Mouse (Mus musculus) CH12.LX (cell line): Measurements from ENCODE around the gene Ccdc138. TPM values are rescaled to one million over a fixed set of nuclear protein-coding genes. Genes with fewer than 3 reads are reported as not detected.

Source experiments
- DNase-seq: peaks from one replicate; pipeline ENCODE4 v3.0.0-alpha.2; 2013; ENCODE audit errors: extremely low read depth
- H3K27ac ChIP-seq: 2 replicates; pipeline ENCODE4 v1.5.1; 2012; ENCODE audit warnings: low read depth, mild to moderate bottlenecking, control low read depth, moderate library complexity; ENCODE audit not compliant: insufficient read depth
- H3K27me3 ChIP-seq: replicated peaks from 2 replicates; pipeline ENCODE3; 2012; ENCODE audit warnings: inconsistent platforms
- H3K36me3 ChIP-seq, 2 experiments: replicated peaks in 1 of 2; 2 replicates each; pipeline versions ENCODE3 to v1.6.1; 2012; ENCODE audit warnings: inconsistent platforms in 1 of 2, low read length in 1 of 2, mild to moderate bottlenecking in 1 of 2, mixed read lengths in 1 of 2, moderate library complexity in 1 of 2; ENCODE audit not compliant: control insufficient read depth in 1 of 2, insufficient read depth in 1 of 2
- H3K4me1 ChIP-seq, 2 experiments: 2 replicates each; pipeline ENCODE4 v1.6.1; 2012; ENCODE audit warnings: inconsistent platforms in 1 of 2, moderate library complexity in 1 of 2; ENCODE audit not compliant: insufficient read depth in 2 of 2, control insufficient read depth in 1 of 2
- H3K4me2 ChIP-seq: 2 replicates; pipeline ENCODE4 v1.6.1; 2012; ENCODE audit warnings: low read depth, mild to moderate bottlenecking, control low read depth; ENCODE audit not compliant: poor library complexity, insufficient read depth, severe bottlenecking
- H3K4me3 ChIP-seq, 3 experiments: fragments of 150-350 bp in 1 of 3; sonication (generic) in 1 of 3; replicated peaks in 1 of 3; 2 replicates each; pipeline versions ENCODE3 to v1.5.1; 2011 to 2012; ENCODE audit warnings: low read depth in 2 of 3, low read length in 2 of 3, mild to moderate bottlenecking in 2 of 3, moderate library complexity in 2 of 3, control low read depth in 1 of 3, improper control_type of control experiment in 1 of 3, inconsistent platforms in 1 of 3, mixed read lengths in 1 of 3; ENCODE audit not compliant: poor library complexity in 1 of 3
- H3K79me2 ChIP-seq: replicated peaks from 2 replicates; pipeline ENCODE4 v1.6.1; 2012; ENCODE audit warnings: mild to moderate bottlenecking, moderate library complexity; ENCODE audit not compliant: control insufficient read depth, poor library complexity, insufficient read depth, severe bottlenecking; ENCODE audit errors: extremely low read depth
- H3K9ac ChIP-seq: 2 replicates; pipeline ENCODE4 v1.6.1; 2012; ENCODE audit warnings: low read depth, mild to moderate bottlenecking, control low read depth, moderate library complexity; ENCODE audit not compliant: insufficient read depth
- H3K9me3 ChIP-seq: replicated peaks from 2 replicates; pipeline ENCODE3; 2012; ENCODE audit warnings: low read length, inconsistent platforms, mixed read lengths
- BHLHE40 ChIP-seq: IDR thresholded peaks from 2 replicates; pipeline ENCODE4 v1.6.1; 2011; ENCODE audit warnings: mild to moderate bottlenecking, low read depth, low read length, improper control_type of control experiment
- ETS1 ChIP-seq: conservative IDR thresholded peaks from 2 replicates; pipeline ENCODE4 v1.6.1; 2012; ENCODE audit warnings: low read depth, mild to moderate bottlenecking, inconsistent platforms, low read length, improper control_type of control experiment, moderate library complexity
- HCFC1 ChIP-seq: IDR thresholded peaks from 2 replicates; pipeline ENCODE4 v1.6.1; 2012; ENCODE audit warnings: low read depth, mild to moderate bottlenecking, inconsistent platforms, low read length, improper control_type of control experiment
- JUN ChIP-seq: IDR thresholded peaks from 2 replicates; pipeline ENCODE4 v1.6.1; 2011; ENCODE audit warnings: low read depth, mild to moderate bottlenecking, low read length, improper control_type of control experiment, moderate library complexity; ENCODE audit not compliant: insufficient read depth
- JUND ChIP-seq: conservative IDR thresholded peaks from 2 replicates; pipeline ENCODE4 v1.6.1; 2011; ENCODE audit warnings: low read depth, low read length, improper control_type of control experiment
- MAFK ChIP-seq: IDR thresholded peaks from 2 replicates; pipeline ENCODE4 v1.6.1; 2011; ENCODE audit warnings: low read length, improper control_type of control experiment; ENCODE audit not compliant: insufficient replicate concordance
- MAX ChIP-seq: IDR thresholded peaks from 2 replicates; pipeline ENCODE4 v1.6.1; 2011; ENCODE audit warnings: low read length, improper control_type of control experiment
- MEF2A ChIP-seq: IDR thresholded peaks from 2 replicates; pipeline ENCODE4 v1.6.1; 2014; ENCODE audit warnings: low read depth, mild to moderate bottlenecking, inconsistent platforms, low read length, improper control_type of control experiment, borderline replicate concordance
- MXI1 ChIP-seq: IDR thresholded peaks from 2 replicates; pipeline ENCODE4 v1.6.1; 2011; ENCODE audit warnings: mild to moderate bottlenecking, low read depth, low read length, improper control_type of control experiment
- MYC ChIP-seq: IDR thresholded peaks from 2 replicates; pipeline ENCODE4 v1.6.1; 2011; ENCODE audit warnings: low read depth, mild to moderate bottlenecking, improper control_type of control experiment, low read length
- POLR2A ChIP-seq: IDR thresholded peaks from 2 replicates; pipeline ENCODE4 v1.6.1; 2011; ENCODE audit warnings: low read depth, mild to moderate bottlenecking, improper control_type of control experiment, low read length
- RAD21 ChIP-seq: IDR thresholded peaks from 2 replicates; pipeline ENCODE4 v1.6.1; 2011; ENCODE audit warnings: low read depth, mild to moderate bottlenecking, low read length, improper control_type of control experiment, moderate library complexity
- RCOR1 ChIP-seq: conservative IDR thresholded peaks from 2 replicates; pipeline ENCODE4 v1.6.1; 2012; ENCODE audit warnings: low read depth, mild to moderate bottlenecking, inconsistent platforms, low read length, improper control_type of control experiment
- TCF12 ChIP-seq: IDR thresholded peaks from 2 replicates; pipeline ENCODE4 v1.6.1; 2014; ENCODE audit warnings: low read depth, mild to moderate bottlenecking, inconsistent platforms, low read length, improper control_type of control experiment
- UBTF ChIP-seq: IDR thresholded peaks from 2 replicates; pipeline ENCODE4 v1.6.1; 2012; ENCODE audit warnings: low read depth, mild to moderate bottlenecking, inconsistent platforms, low read length, improper control_type of control experiment, moderate library complexity
- USF1 ChIP-seq: IDR thresholded peaks from 2 replicates; pipeline ENCODE4 v1.6.1; 2014; ENCODE audit warnings: low read depth, mild to moderate bottlenecking, inconsistent platforms, low read length, improper control_type of control experiment
- USF2 ChIP-seq: conservative IDR thresholded peaks from 2 replicates; pipeline ENCODE4 v1.6.1; 2011; ENCODE audit warnings: low read depth, low read length, improper control_type of control experiment
- ZC3H11A ChIP-seq: IDR thresholded peaks from 2 replicates; pipeline ENCODE4 v1.6.1; 2012; ENCODE audit warnings: low read depth, mild to moderate bottlenecking, inconsistent platforms, low read length, improper control_type of control experiment
- ZKSCAN1 ChIP-seq: IDR thresholded peaks from 2 replicates; pipeline ENCODE4 v1.6.1; 2012; ENCODE audit warnings: low read depth, inconsistent platforms, low read length, improper control_type of control experiment, borderline replicate concordance
- ZMIZ1 ChIP-seq: IDR thresholded peaks from 2 replicates; pipeline ENCODE4 v1.6.1; 2012; ENCODE audit warnings: low read depth, mild to moderate bottlenecking, inconsistent platforms, low read length, improper control_type of control experiment
- dilution Hi-C: fragments of 300-500 bp; cut with MboI; formaldehyde crosslinking; loops from 2 replicates; pipeline ENCODE4 v1.14.3; 2020; ENCODE audit warnings: low sequenced_read_pairs; ENCODE audit not compliant: extremely low pct_unique_long_range_greater_than_20kb, extremely low pct_ligation_motif_present
- in situ Hi-C: fragments of 300-500 bp; cut with MboI; formaldehyde crosslinking; loops from 3 replicates; pipeline ENCODE4 v1.14.3; 2019; ENCODE audit warnings: low sequenced_read_pairs, low pct_ligation_motif_present, low pct_unique_long_range_greater_than_20kb, mixed read lengths
- polyA plus RNA-seq: library from polyadenylated mRNA; unstranded; fragments of >175 nt; gene quantifications from 2 replicates; pipeline ENCODE4 v1.2.1, GENCODE M21; 2012; ENCODE audit warnings: low read depth; ENCODE audit not compliant: insufficient read length
- total RNA-seq, 2 experiments: library from RNA; depleted of rRNA; stranded (reverse); fragments of 300-350 nt in 1 of 2; fragments of >200 nt in 1 of 2; gene quantifications; 2 replicates each; pipeline ENCODE4 v1.2.3; 2012 to 2014

Ccdc138 gene
- total and polyA plus RNA-seq, 3 experiments = 1.7 to 3.1 (median 2.2) TPM

- Histone ChIP-seq H3K27ac (no peak overlapping the region), H3K4me3 (no peak overlapping the region), H3K36me3 (no peaks in the 10 kb centered on the region), H3K27me3 (peaks cover 5% of the 10 kb centered on the region), H3K4me2 (no peak overlapping the region), H3K79me2 (no peaks in the 10 kb centered on the region), H3K9ac (no peak overlapping the region), H3K9me3 (no peaks in the 10 kb centered on the region), H3K4me1 (no peaks in the 10 kb centered on the region)
- no peak for DNase-seq
- no peak for TF ChIP-seq BHLHE40
- no peak for TF ChIP-seq TCF12
- TF ChIP-seq RCOR1 = no peak
- TF ChIP-seq HCFC1 = no peak
- TF ChIP-seq UBTF = no peak
- no peak for TF ChIP-seq ETS1
- TF ChIP-seq MAFK = no peak
- no peak for TF ChIP-seq MYC
- no peak for TF ChIP-seq JUN
- no peak for TF ChIP-seq ZMIZ1
- TF ChIP-seq MXI1 = no peak
- no peak for TF ChIP-seq USF2
- no peak for TF ChIP-seq ZC3H11A
- TF ChIP-seq USF1 = no peak
- no peak for TF ChIP-seq JUND
- no peak for TF ChIP-seq RAD21
- TF ChIP-seq MEF2A = no peak
- no peak for TF ChIP-seq POLR2A
- no peak for TF ChIP-seq MAX
- no peak for TF ChIP-seq ZKSCAN1
- in situ Hi-C loops (loop anchor here (25.0 kb wide), 1 partner anchor 1164 kb away; no protein-coding TSS in a partner anchor), dilution Hi-C loops (no loop called here)
These were observed 103.2 kb downstream of the Ccdc138 start for GRCm38 (mm10) chr10:58600983-58601382.

GRCm38 (mm10) chr10:58601431-58601901 is 103.7 kb downstream of the Ccdc138 start:
- H3K27ac ChIP-seq = no peak overlapping the region
- no peak overlapping the region for H3K4me3 ChIP-seq
- no peaks in the 10 kb centered on the region for H3K9me3 ChIP-seq
- no peak for TF ChIP-seq HCFC1
- H3K36me3 ChIP-seq = no peaks in the 10 kb centered on the region
- H3K4me1 ChIP-seq = no peaks in the 10 kb centered on the region
- in situ Hi-C loops = loop anchor here (25.0 kb wide), 1 partner anchor 1164 kb away; no protein-coding TSS in a partner anchor
- H3K4me2 ChIP-seq = no peak overlapping the region
- no peak for DNase-seq
- H3K79me2 ChIP-seq = no peaks in the 10 kb centered on the region
- H3K27me3 ChIP-seq = peaks cover 5% of the 10 kb centered on the region
- dilution Hi-C loops = no loop called here
- no peak overlapping the region for H3K9ac ChIP-seq
